Mouse (Mus musculus) embryonic facial prominence, embryonic 10.5 days (tissue): ENCODE measurements around the gene Hdac5. TPM values are rescaled to one million over a fixed set of nuclear protein-coding genes. Genes with fewer than 3 reads are reported as not detected.
A peak's percentile ranks its signal among the peaks of the same experiment; 100 is the strongest.

Experiments used
- DNase-seq: peaks from one replicate; pipeline ENCODE4 v3.0.0-alpha.2; 2017; ENCODE audit warnings: low spot score
- H3K27ac ChIP-seq: fragments of 300-500 bp; sonication (generic); replicated peaks from 2 replicates; pipeline ENCODE4 v1.5.1; 2016; ENCODE audit warnings: mild to moderate bottlenecking
- H3K27me3 ChIP-seq: fragments of 300-500 bp; sonication (generic); replicated peaks from 2 replicates; pipeline ENCODE4 v1.6.1; 2016; ENCODE audit warnings: low read depth, mild to moderate bottlenecking; ENCODE audit not compliant: poor library complexity, severe bottlenecking
- H3K36me3 ChIP-seq: fragments of 300-500 bp; sonication (generic); replicated peaks from 2 replicates; pipeline ENCODE4 v1.6.1; 2016; ENCODE audit warnings: mild to moderate bottlenecking, moderate library complexity
- H3K4me1 ChIP-seq: fragments of 300-500 bp; sonication (generic); 2 replicates; pipeline ENCODE4 v1.6.1; 2016
- H3K4me3 ChIP-seq: fragments of 300-500 bp; sonication (generic); 2 replicates; pipeline ENCODE4 v1.5.1; 2016; ENCODE audit warnings: mild to moderate bottlenecking, moderate library complexity
- H3K9me3 ChIP-seq: fragments of 300-500 bp; sonication (generic); 2 replicates; pipeline ENCODE4 v1.6.1; 2016; ENCODE audit warnings: mild to moderate bottlenecking
- WGBS: fragments of 180-500 bp; shearing (Covaris S2); methylation state at CpG from one replicate; pipeline ENCODE4 v1.1.7; 2016; 5-methylcytosine and 5-hydroxymethylcytosine counted together
- polyA plus RNA-seq: library from polyadenylated mRNA; unstranded; fragments of >200 nt; fragmentation: Nextera tagmentation; extraction: Ambion mirVana; gene quantifications from 2 replicates; pipeline ENCODE4 v1.2.1, GENCODE M21; 2016

Gene Hdac5
- polyA plus RNA-seq, 1 experiment from 2014 or later = 52.9 TPM

DNA sequence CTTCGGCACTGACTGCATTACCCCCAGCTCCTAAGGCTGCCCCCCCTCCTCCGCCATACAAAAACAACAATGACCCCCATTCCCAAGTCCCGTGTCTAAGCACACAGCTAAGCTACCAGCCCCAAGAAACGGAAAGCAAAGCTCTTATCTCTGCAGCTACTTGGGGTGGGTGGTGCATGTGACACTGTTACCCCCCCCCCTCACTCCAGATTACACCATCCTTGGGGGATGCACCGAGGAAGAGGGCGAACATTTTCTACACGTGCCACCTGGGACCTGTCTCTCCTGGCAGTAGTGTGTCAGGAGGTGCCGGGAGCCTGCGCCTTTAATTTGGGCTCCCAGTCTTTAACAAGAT lies 1.8 kb downstream of the Hdac5 start:
- H3K4me1 ChIP-seq = peaks cover 75% of the 10 kb centered on the region

GRCm38 (mm10) chr11:102227270-102228190 lies 2.4 kb downstream of the Hdac5 start:
- Histone ChIP-seq H3K9me3 (no peaks in the 10 kb centered on the region), H3K4me1 (peaks cover 79% of the 10 kb centered on the region), H3K27me3 (peaks cover 58% of the 10 kb centered on the region), H3K27ac (peak overlapping the region; percentile 92), H3K36me3 (peaks cover 6% of the 10 kb centered on the region; the same call in 1 of the 2 replicates), H3K4me3 (peak overlapping the region; percentile 91)
- DNase-seq = no peak
- 19% methylated on average over 12 of the region's 12 CpGs for WGBS

More for the DNA sequence above, 1.8 kb downstream of the Hdac5 start:
- no peak for DNase-seq
- peaks cover 6% of the 10 kb centered on the region; the same call in 1 of the 2 replicates for H3K36me3 ChIP-seq
- peaks cover 58% of the 10 kb centered on the region for H3K27me3 ChIP-seq
- 35% methylated on average over 9 of the region's 9 CpGs for WGBS
- no peaks in the 10 kb centered on the region for H3K9me3 ChIP-seq
- peak overlapping the region; percentile 92 for H3K27ac ChIP-seq
- H3K4me3 ChIP-seq = peak overlapping the region; percentile 91

DNA sequence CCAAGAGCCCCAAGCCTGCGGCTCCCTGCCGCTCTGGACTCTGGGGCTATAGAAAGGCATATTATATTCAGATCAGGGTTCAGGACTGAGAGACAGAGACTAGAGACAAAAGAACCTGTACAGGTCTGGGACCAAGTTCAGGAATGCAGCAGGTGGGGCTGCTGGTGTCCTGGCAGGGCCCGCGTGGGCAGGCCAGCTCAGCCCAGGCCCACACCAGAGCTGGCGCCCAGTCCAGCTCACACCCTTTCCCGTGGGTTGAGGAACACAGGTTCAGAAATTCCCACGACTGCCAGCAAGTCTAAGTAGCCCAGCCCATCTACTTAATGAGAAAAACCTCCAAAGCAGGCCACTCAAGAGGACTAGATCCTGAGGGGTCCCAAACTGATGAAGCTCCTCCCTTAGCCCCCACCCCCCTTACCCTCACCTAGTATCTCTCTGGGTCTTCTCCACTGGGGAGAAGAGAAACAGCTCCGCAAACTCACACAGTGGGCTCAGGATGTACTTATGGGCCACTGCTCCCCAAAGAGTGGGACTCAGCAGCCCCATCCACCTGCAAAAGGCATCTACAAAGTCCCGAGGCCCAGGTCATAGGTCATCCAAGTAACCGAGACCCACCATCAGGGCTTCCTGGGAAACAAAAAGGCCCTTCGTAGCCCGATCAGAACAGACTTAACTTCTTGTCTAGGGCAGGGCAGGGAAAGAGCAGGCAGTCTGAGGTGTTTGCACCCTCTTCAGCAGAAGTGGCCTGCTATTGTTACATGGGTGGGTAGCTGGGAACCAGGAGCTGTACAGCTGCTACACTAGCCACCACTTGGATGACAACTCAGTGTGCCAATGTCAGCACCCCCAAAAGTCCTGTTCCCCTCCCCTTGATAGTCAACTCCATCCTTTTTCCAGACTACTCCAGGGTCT lies 3.6 kb downstream of the Hdac5 start:
- Histone ChIP-seq H3K4me1 (peaks cover 87% of the 10 kb centered on the region), H3K27ac (no peak overlapping the region), H3K9me3 (no peaks in the 10 kb centered on the region), H3K4me3 (peak overlapping the region; percentile 14; the same call in 1 of the 2 replicates), H3K27me3 (peaks cover 58% of the 10 kb centered on the region), H3K36me3 (peaks cover 13% of the 10 kb centered on the region)
- DNase-seq = no peak
- 66% methylated on average over 12 of the region's 12 CpGs for WGBS

GRCm38 (mm10) chr11:102225221-102225620 lies 4.7 kb downstream of the Hdac5 start:
- no peak for DNase-seq
- WGBS = 74% methylated on average over 5 of the region's 5 CpGs
- Histone ChIP-seq H3K27ac (peak overlapping the region; percentile 26; the same call in 1 of the 2 replicates), H3K27me3 (peaks cover 58% of the 10 kb centered on the region), H3K4me1 (peaks cover 86% of the 10 kb centered on the region), H3K9me3 (no peaks in the 10 kb centered on the region), H3K36me3 (peaks cover 23% of the 10 kb centered on the region), H3K4me3 (peak overlapping the region; percentile 45)

DNA sequence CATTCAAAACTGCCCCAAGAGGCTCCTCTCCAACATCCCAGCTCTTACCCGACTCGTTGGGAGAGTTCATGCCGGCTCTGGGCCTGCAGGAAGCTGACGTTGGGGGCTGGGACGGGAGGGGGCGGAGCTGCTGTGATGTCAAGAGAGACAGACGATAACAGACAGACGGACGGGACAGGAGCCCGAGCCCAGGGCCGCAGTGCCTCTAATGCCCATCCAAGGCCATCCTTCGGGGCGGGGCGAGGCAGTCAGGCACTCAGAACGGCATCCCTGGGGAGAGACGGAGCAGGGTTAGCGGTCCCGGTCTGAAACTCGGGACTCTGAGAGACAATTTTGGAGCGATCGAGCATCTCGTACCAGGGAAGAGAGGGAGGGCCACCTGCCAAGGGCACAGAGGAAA lies 5.3 kb downstream of the Hdac5 start:
- peak overlapping the region; percentile 26 for H3K27ac ChIP-seq
- H3K27me3 ChIP-seq = peaks cover 58% of the 10 kb centered on the region

DNA sequence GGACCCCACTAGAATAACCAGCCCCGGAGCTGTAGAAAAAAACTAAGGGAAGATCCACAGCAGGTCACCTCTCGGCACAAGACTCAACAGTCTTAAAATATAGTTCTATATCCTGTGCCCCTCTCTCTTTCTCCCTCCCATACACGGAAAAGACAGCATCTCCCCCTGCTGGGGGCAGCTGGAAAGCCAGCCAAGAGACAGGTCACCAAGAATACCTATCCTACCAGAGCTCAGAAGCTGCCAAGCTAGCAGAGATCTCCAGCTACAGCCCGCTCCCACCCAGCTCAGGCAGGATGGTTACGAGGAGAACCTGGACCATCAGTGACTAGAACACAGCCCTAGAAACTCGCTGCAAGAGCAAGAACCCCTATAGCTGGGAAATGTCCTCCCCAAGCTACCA lies 6.8 kb downstream of the Hdac5 start:
- WGBS = 40% methylated on average over 6 of the region's 6 CpGs
- Histone ChIP-seq H3K4me1 (peaks cover 88% of the 10 kb centered on the region), H3K9me3 (no peaks in the 10 kb centered on the region), H3K4me3 (no peak overlapping the region), H3K27ac (no peak overlapping the region; the same call in 1 of the 2 replicates), H3K27me3 (peaks cover 47% of the 10 kb centered on the region), H3K36me3 (peaks cover 30% of the 10 kb centered on the region)
- peak; percentile 76 for DNase-seq

More for the DNA sequence above, 5.3 kb downstream of the Hdac5 start:
- Histone ChIP-seq H3K4me1 (peaks cover 88% of the 10 kb centered on the region), H3K4me3 (peak overlapping the region; percentile 45), H3K9me3 (no peaks in the 10 kb centered on the region), H3K36me3 (peaks cover 29% of the 10 kb centered on the region)
- 5% methylated on average over 22 of the region's 22 CpGs for WGBS
- peak; percentile 42 for DNase-seq

DNA sequence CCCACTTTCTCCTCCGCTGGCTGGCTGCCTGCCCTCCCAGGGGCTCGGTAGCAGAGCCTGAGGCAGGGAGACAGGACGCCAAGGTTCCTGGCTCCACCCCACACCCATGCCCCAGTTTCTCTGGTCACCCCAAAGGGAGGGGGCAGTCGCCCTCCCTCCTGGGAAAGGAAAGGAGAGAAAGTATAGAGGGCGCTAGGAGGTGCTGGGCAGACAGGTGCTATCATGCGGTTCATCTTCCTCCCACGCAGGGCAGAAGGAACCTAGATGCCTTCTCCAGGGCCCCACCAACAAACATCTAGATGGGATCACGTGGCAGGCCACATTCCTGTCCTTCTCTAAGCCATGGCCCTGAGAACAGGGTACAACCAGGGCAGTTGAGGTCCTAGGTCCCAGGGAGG lies 8.0 kb downstream of the Hdac5 start:
- H3K4me3 ChIP-seq = no peak overlapping the region
- H3K27me3 ChIP-seq = peaks cover 36% of the 10 kb centered on the region
- peaks cover 88% of the 10 kb centered on the region for H3K4me1 ChIP-seq
- 77% methylated on average over 8 of the region's 8 CpGs for WGBS
- no peaks in the 10 kb centered on the region for H3K9me3 ChIP-seq
- DNase-seq = no peak
- peaks cover 35% of the 10 kb centered on the region for H3K36me3 ChIP-seq
- H3K27ac ChIP-seq = no peak overlapping the region

DNA sequence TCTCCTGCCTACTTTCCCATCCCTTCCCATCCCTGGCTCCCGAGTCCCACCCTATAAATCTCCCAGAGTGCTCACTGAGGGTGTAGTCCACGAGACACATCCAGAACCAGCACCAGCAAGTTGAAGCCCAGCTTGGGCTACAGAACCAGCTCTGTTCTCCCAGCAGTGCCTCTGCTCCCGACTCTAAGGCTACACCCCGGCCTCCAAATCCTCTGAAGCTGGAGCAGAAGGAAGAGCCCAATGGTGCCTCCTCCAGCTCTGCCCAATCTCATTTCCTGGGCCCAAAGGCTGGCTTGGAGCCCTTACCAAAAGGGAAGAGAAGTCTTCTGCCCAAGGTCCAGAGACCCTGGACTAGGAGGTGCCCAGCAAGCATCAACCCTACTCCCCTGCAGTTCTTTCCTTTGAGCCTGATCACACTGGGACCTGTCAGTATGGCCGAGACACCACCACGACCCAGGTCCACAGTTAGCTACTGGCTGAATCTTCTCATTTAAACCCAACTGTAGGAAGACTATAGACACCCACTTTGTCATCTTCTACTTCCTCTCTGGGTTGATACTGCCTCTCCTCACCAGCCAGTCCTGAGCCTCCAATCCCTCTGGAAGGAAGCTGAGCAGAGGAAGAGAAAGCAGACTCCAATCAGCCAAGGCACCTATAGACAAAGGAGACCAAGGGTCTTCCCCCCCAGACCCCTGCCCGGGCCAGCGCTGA lies 8.6 kb downstream of the Hdac5 start:
- Histone ChIP-seq H3K27ac (0 out of 2 replicates have a peak overlapping the region, but pooled peaks have one; percentile 0), H3K4me3 (no peak overlapping the region), H3K4me1 (peaks cover 87% of the 10 kb centered on the region), H3K27me3 (peaks cover 31% of the 10 kb centered on the region), H3K36me3 (peaks cover 35% of the 10 kb centered on the region), H3K9me3 (no peaks in the 10 kb centered on the region)
- 86% methylated on average over 8 of the region's 8 CpGs for WGBS
- no peak for DNase-seq

- Histone ChIP-seq H3K4me3 (no peak overlapping the region), H3K36me3 (peaks cover 35% of the 10 kb centered on the region), H3K27ac (no peak overlapping the region; the same call in 1 of the 2 replicates), H3K9me3 (no peaks in the 10 kb centered on the region), H3K27me3 (peaks cover 21% of the 10 kb centered on the region), H3K4me1 (peaks cover 87% of the 10 kb centered on the region)
- WGBS = 69% methylated on average over 6 of the region's 6 CpGs
- DNase-seq = no peak
Measured at GRCm38 (mm10) chr11:102220451-102220850, 9.5 kb downstream of the Hdac5 start.

GRCm38 (mm10) chr11:102219994-102220346 lies 10.0 kb downstream of the Hdac5 start:
- WGBS = 76% methylated on average over 4 of the region's 4 CpGs
- Histone ChIP-seq H3K4me3 (peak overlapping the region; percentile 51; the same call in 1 of the 2 replicates), H3K4me1 (peaks cover 87% of the 10 kb centered on the region), H3K27me3 (peaks cover 17% of the 10 kb centered on the region; the same call in 1 of the 2 replicates), H3K36me3 (peaks cover 35% of the 10 kb centered on the region), H3K27ac (no peak overlapping the region), H3K9me3 (no peaks in the 10 kb centered on the region)
- DNase-seq = no peak

GRCm38 (mm10) chr11:102219247-102219993 lies 10.5 kb downstream of the Hdac5 start:
- Histone ChIP-seq H3K27me3 (peaks cover 11% of the 10 kb centered on the region; the same call in 1 of the 2 replicates), H3K4me3 (peak overlapping the region; percentile 51), H3K4me1 (peaks cover 87% of the 10 kb centered on the region), H3K27ac (peak overlapping the region; percentile 85), H3K9me3 (no peaks in the 10 kb centered on the region), H3K36me3 (peaks cover 32% of the 10 kb centered on the region)
- 69% methylated on average over 14 of the region's 14 CpGs for WGBS
- no peak for DNase-seq
